In the genomic region with DNA sequence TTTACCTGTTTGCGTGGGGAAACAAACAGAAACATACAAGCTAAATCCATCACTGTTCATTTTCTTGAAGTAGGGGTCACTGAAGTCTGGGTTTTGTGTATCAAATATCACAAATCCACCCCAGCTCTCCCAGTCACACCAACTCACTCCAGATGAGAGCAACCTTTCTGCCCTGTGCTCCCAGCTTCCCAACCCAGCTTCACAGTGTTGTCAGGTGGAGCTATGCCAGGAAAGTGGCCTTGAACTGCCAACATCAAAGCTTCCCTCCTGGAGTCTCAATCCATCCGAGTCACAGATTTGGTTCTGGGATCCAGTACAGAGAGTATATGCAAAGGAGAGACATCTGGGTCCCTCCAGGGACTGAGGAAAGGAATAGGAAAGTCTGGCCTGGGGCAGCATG, we compare ENCODE assay signal across 8 mouse cellular contexts. TPM values are rescaled to one million over a fixed set of nuclear protein-coding genes. Genes with fewer than 3 reads are reported as not detected.
DNase-seq lines count a peak whose midpoint lies in the region; ATAC-seq and TF ChIP-seq lines count a peak whose summit lies in the region.

No protein-coding gene starts in this region.

- H3K9me3 ChIP-seq in embryonic facial prominence, embryonic 11.5 days (replicated peaks; ENCODE audit: control insufficient read depth, low read length), result no peaks in the 10 kb centered on the region
- H3K9me3 ChIP-seq in hindbrain, embryonic 12.5 days (replicated peaks), result no peaks in the 10 kb centered on the region
- no peaks in the 10 kb centered on the region for H3K9me3 ChIP-seq in liver, embryonic 12.5 days (replicated peaks)

- no peak overlapping the region for H3K27ac ChIP-seq in embryonic facial prominence, embryonic 11.5 days (replicated peaks; ENCODE audit: low read depth, low read length)
- H3K27ac ChIP-seq in hindbrain, embryonic 12.5 days, result no peak overlapping the region
- H3K27ac ChIP-seq in liver, embryonic 12.5 days, result no peak overlapping the region
- H3K27ac ChIP-seq in left cerebral cortex, adult 2 months, result no peak overlapping the region

- intact Hi-C loops in left cerebral cortex, adult 2 months (cut with DNase I), result no loop called here

- H3K27me3 ChIP-seq in embryonic facial prominence, embryonic 11.5 days (ENCODE audit: control insufficient read depth, insufficient read depth, low read length), result no peaks in the 10 kb centered on the region
- no peaks in the 10 kb centered on the region for H3K27me3 ChIP-seq in hindbrain, embryonic 12.5 days
- no peaks in the 10 kb centered on the region for H3K27me3 ChIP-seq in liver, embryonic 12.5 days (replicated peaks)

- peak overlapping the region; percentile 79 for H3K4me2 ChIP-seq in embryonic facial prominence, embryonic 11.5 days (ENCODE audit: low read depth, low read length)
- peak overlapping the region; percentile 84 for H3K4me2 ChIP-seq in hindbrain, embryonic 12.5 days (replicated peaks)
- H3K4me2 ChIP-seq in liver, embryonic 12.5 days, result peak overlapping the region; percentile 100

- ATAC-seq in embryonic facial prominence, embryonic 11.5 days (replicated peaks; ENCODE audit: insufficient number of reproducible peaks, low FRiP score, low TSS enrichment, low read depth), result no peak
- no peak for ATAC-seq in hindbrain, embryonic 12.5 days (ENCODE audit: low FRiP score)
- ATAC-seq in liver, embryonic 12.5 days, result no peak

- no peaks in the 10 kb centered on the region for H3K4me1 ChIP-seq in embryonic facial prominence, embryonic 11.5 days (ENCODE audit: control insufficient read depth, insufficient read depth, low read length)
- peaks cover 42% of the 10 kb centered on the region for H3K4me1 ChIP-seq in hindbrain, embryonic 12.5 days
- peaks cover 59% of the 10 kb centered on the region for H3K4me1 ChIP-seq in liver, embryonic 12.5 days

- WGBS in embryonic facial prominence, embryonic 11.5 days, result 77% methylated on average over 2 of the region's 2 CpGs
- 78% methylated on average over 2 of the region's 2 CpGs for WGBS in hindbrain, embryonic 12.5 days
- WGBS in liver, embryonic 12.5 days (ENCODE audit: insufficient replicate concordance), result 77% methylated on average over 2 of the region's 2 CpGs

- H3K36me3 ChIP-seq in embryonic facial prominence, embryonic 11.5 days (replicated peaks; ENCODE audit: control insufficient read depth, insufficient read depth, low read depth, low read length), result no peaks in the 10 kb centered on the region
- H3K36me3 ChIP-seq in hindbrain, embryonic 12.5 days, result no peaks in the 10 kb centered on the region
- no peaks in the 10 kb centered on the region for H3K36me3 ChIP-seq in liver, embryonic 12.5 days

- H3K9ac ChIP-seq in embryonic facial prominence, embryonic 11.5 days (replicated peaks; ENCODE audit: low read length), result peak overlapping the region; percentile 95
- H3K9ac ChIP-seq in hindbrain, embryonic 12.5 days, result no peak overlapping the region
- 0 out of 2 replicates have a peak overlapping the region, but pooled peaks have one; percentile 2 for H3K9ac ChIP-seq in liver, embryonic 12.5 days

- H3K4me3 ChIP-seq in embryonic facial prominence, embryonic 11.5 days (ENCODE audit: low read depth, low read length), result no peak overlapping the region
- H3K4me3 ChIP-seq in hindbrain, embryonic 12.5 days, result no peak overlapping the region
- 0 out of 2 replicates have a peak overlapping the region, but pooled peaks have one; percentile 84 for H3K4me3 ChIP-seq in liver, embryonic 12.5 days
- no peak overlapping the region for H3K4me3 ChIP-seq in left cerebral cortex, adult 2 months

- TF ChIP-seq CTCF in left cerebral cortex, adult 2 months (IDR thresholded peaks at IDR 0.05), result no peak

- DNase-seq in adrenal gland, adult 18-20 months (ENCODE audit: low spot score in 2 of 2), result peak; percentile 58 to 59
- DNase-seq in embryonic facial prominence, embryonic 11.5 days (ENCODE audit: low spot score), result no peak
- no peak for DNase-seq in thymus, postnatal 0 days (ENCODE audit: low spot score)
- DNase-seq in left cerebral cortex, adult 2 months (ENCODE audit: extremely low spot score in 1 of 2, low spot score in 2 of 2), result no peak
- DNase-seq in right cerebral cortex, postnatal 25 days, result no peak
- no peak for DNase-seq in right cerebral cortex, postnatal 4 days

RNA-seq across cellular contexts. Expression of gene Idh2, which starts 1.0 kb away (rescaled TPM):
- 100 to 1,000 TPM; 116 to 190 TPM for total RNA-seq in adrenal gland, adult 18-20 months (2021)
- polyA plus RNA-seq in embryonic facial prominence, embryonic 11.5 days (2014; fragmentation: Nextera tagmentation; extraction: Ambion mirVana), result 488 and 508 TPM in 2 replicates
- 322 and 326 TPM in 2 replicates for polyA plus RNA-seq in hindbrain, embryonic 12.5 days (2016; fragmentation: Nextera tagmentation; extraction: Ambion mirVana)
- 158 and 160 TPM in 2 replicates for polyA plus RNA-seq in liver, embryonic 12.5 days (2016; fragmentation: Nextera tagmentation; extraction: Ambion mirVana)
- 322 and 332 TPM in 2 replicates for polyA plus RNA-seq in thymus, postnatal 0 days (2015; fragmentation: Nextera tagmentation; extraction: Ambion mirVana)
- total RNA-seq in left cerebral cortex, adult 2 months (2021), result 10 to 100 TPM; 53.9 to 67.1 TPM

Comparison
In these comparisons a context has a peak if more than half of its experiments do, and no peak if none do; other contexts are left out.
1. DNase-seq: peak in adrenal gland, adult 18-20 months (2 of 2); none in embryonic facial prominence, embryonic 11.5 days (single experiment), thymus, postnatal 0 days (single experiment), left cerebral cortex, adult 2 months (0 of 2), right cerebral cortex, postnatal 25 days (single experiment) and right cerebral cortex, postnatal 4 days (single experiment).
2. Peak in every context shown above with its lines, with median percentiles within 50 percentile points of each other: H3K4me2 ChIP-seq.